Comparison of ENCODE assay signal across 9 mouse cellular contexts in genomic region chr6:52159164-52159761, GRCm38 (mm10). TPM values are rescaled to one million over a fixed set of nuclear protein-coding genes. Genes with fewer than 3 reads are reported as not detected.
DNase-seq lines count a peak whose midpoint lies in the region; ATAC-seq and TF ChIP-seq lines count a peak whose summit lies in the region.
"Had no signal": no experiment of that assay in that cellular context is flagged by ENCODE, and none has a peak within 500 bp of the region (broad histone marks: within the 10 kb centered on the region; RNA-seq: fewer than 3 reads in every experiment).

No protein-coding gene starts in this region.

- no peaks in the 10 kb centered on the region for H3K36me3 ChIP-seq in hindbrain, embryonic 15.5 days
- no peaks in the 10 kb centered on the region for H3K36me3 ChIP-seq in liver, embryonic 16.5 days (ENCODE audit: control insufficient read depth, insufficient read depth)

- peak overlapping the region; percentile 67 for H3K9ac ChIP-seq in hindbrain, embryonic 15.5 days
- no peak overlapping the region for H3K9ac ChIP-seq in liver, embryonic 16.5 days (ENCODE audit: low read depth, low read length)

- peak overlapping the region; percentile 89 for H3K27ac ChIP-seq in hindbrain, embryonic 15.5 days (replicated peaks)
- 0 out of 2 replicates have a peak overlapping the region, but pooled peaks have one; percentile 17 for H3K27ac ChIP-seq in liver, embryonic 16.5 days (ENCODE audit: low read length)
- H3K27ac ChIP-seq in layer of hippocampus, adult 2 months = no peak overlapping the region

- peak; percentile 41 to 51 for DNase-seq in adrenal gland, adult 18-20 months (ENCODE audit: low spot score in 2 of 2)
- no peak for DNase-seq in adrenal gland, adult 8-10 months
- peak; percentile 69 for DNase-seq in adrenal gland, postnatal 14 days
- DNase-seq in yolk sac, embryonic 10.5 days (ENCODE audit: low spot score) = peak; percentile 56
- no peak for DNase-seq in layer of hippocampus, adult 2 months (ENCODE audit: low spot score in 2 of 2)
- no peak for DNase-seq in thymus, postnatal 36 days

- H3K27me3 ChIP-seq in hindbrain, embryonic 15.5 days = peaks cover 37% of the 10 kb centered on the region
- peaks cover 93% of the 10 kb centered on the region for H3K27me3 ChIP-seq in liver, embryonic 16.5 days (ENCODE audit: control insufficient read depth, insufficient read depth, low read depth, low read length)

- peak; percentile 5 for ATAC-seq in hindbrain, embryonic 15.5 days (ENCODE audit: low FRiP score, low read depth)
- ATAC-seq in liver, embryonic 16.5 days (ENCODE audit: low read depth) = no peak

- peaks cover 31% of the 10 kb centered on the region for H3K4me1 ChIP-seq in hindbrain, embryonic 15.5 days (replicated peaks)
- no peaks in the 10 kb centered on the region for H3K4me1 ChIP-seq in liver, embryonic 16.5 days (ENCODE audit: control insufficient read depth, low read depth, low read length)

- H3K4me2 ChIP-seq in hindbrain, embryonic 15.5 days = peak overlapping the region; percentile 97
- H3K4me2 ChIP-seq in liver, embryonic 16.5 days (ENCODE audit: low read depth, low read length) = peak overlapping the region; percentile 72

- peak overlapping the region; percentile 87 for H3K4me3 ChIP-seq in hindbrain, embryonic 15.5 days
- peak overlapping the region; percentile 60 for H3K4me3 ChIP-seq in liver, embryonic 16.5 days (ENCODE audit: low read depth, low read length)
- no peak overlapping the region for H3K4me3 ChIP-seq in layer of hippocampus, adult 2 months

- TF ChIP-seq CTCF in layer of hippocampus, adult 2 months (conservative IDR thresholded peaks at IDR 0.05) = no peak

- WGBS in hindbrain, embryonic 15.5 days = 1% methylated on average over 12 of the region's 12 CpGs
- 19% methylated on average over 12 of the region's 12 CpGs for WGBS in liver, embryonic 16.5 days (ENCODE audit: insufficient replicate concordance)

- no peaks in the 10 kb centered on the region for H3K9me3 ChIP-seq in hindbrain, embryonic 15.5 days
- no peaks in the 10 kb centered on the region for H3K9me3 ChIP-seq in liver, embryonic 16.5 days (replicated peaks; ENCODE audit: control insufficient read depth, low read length)

RNA-seq across cellular contexts. Expression of gene Hoxa1, which starts 1.1 kb away (rescaled TPM):
- under 1 TPM; 0.29 to 0.43 TPM for total RNA-seq in adrenal gland, adult 18-20 months (2021)
- 1 to 10 TPM in 1 of 4 experiments, under 1 TPM in 3; 0.23 to 1.1 (median 0.83) TPM for total RNA-seq in adrenal gland, adult 8-10 months (2022)
- total RNA-seq in adrenal gland, postnatal 14 days (2021) = 0.64 and 1.1 TPM in 2 replicates
- 1.3 and 1.8 TPM in 2 replicates for polyA plus RNA-seq in hindbrain, embryonic 15.5 days (2015; fragmentation: Nextera tagmentation; extraction: Ambion mirVana)
- polyA plus RNA-seq in liver, embryonic 16.5 days (2015; fragmentation: Nextera tagmentation; extraction: Ambion mirVana) = 0.20 TPM in 2 replicates
- total RNA-seq in layer of hippocampus, adult 2 months (2021) = not detected
- total RNA-seq: hematopoietic stem cell, adult 5-6 weeks had no signal

RNA-seq across cellular contexts. Expression of gene Hoxa2, which starts 5.4 kb away (rescaled TPM):
- 1 to 10 TPM in 1 of 2 experiments, under 1 TPM in 1; 0.96 to 1.3 TPM for total RNA-seq in adrenal gland, adult 18-20 months (2021)
- total RNA-seq in adrenal gland, adult 8-10 months (2022) = 1 to 10 TPM in 3 of 4 experiments, under 1 TPM in 1; 0.80 to 3.4 (median 2.6) TPM
- total RNA-seq in adrenal gland, postnatal 14 days (2021) = 3.3 and 3.8 TPM in 2 replicates
- 22.4 and 26.8 TPM in 2 replicates for polyA plus RNA-seq in hindbrain, embryonic 15.5 days (2015; fragmentation: Nextera tagmentation; extraction: Ambion mirVana)
- 0.22 and 0.44 TPM in 2 replicates for polyA plus RNA-seq in liver, embryonic 16.5 days (2015; fragmentation: Nextera tagmentation; extraction: Ambion mirVana)
- total RNA-seq in layer of hippocampus, adult 2 months (2021) = not detected

RNA-seq across cellular contexts. Expression of gene 5730596B20Rik, which starts 18.0 kb away (rescaled TPM):
- total RNA-seq in adrenal gland, adult 18-20 months (2021) = under 1 TPM; 0.13 to 0.33 TPM
- under 1 TPM; 0.17 to 0.77 (median 0.42) TPM for total RNA-seq in adrenal gland, adult 8-10 months (2022)
- total RNA-seq in adrenal gland, postnatal 14 days (2021) = 0.45 and 0.63 TPM in 2 replicates
- 4.0 and 4.3 TPM in 2 replicates for polyA plus RNA-seq in hindbrain, embryonic 15.5 days (2015; fragmentation: Nextera tagmentation; extraction: Ambion mirVana)
- 0.04 and 0.05 TPM in 2 replicates for polyA plus RNA-seq in liver, embryonic 16.5 days (2015; fragmentation: Nextera tagmentation; extraction: Ambion mirVana)
- total RNA-seq in layer of hippocampus, adult 2 months (2021) = not detected
- total RNA-seq: hematopoietic stem cell, adult 5-6 weeks had no signal

RNA-seq across cellular contexts. Expression of gene Hoxa4, which starts 32.3 kb away (rescaled TPM):
- total RNA-seq in adrenal gland, adult 18-20 months (2021) = 1 to 10 TPM; 1.8 to 3.1 TPM
- 1 to 10 TPM; 1.9 to 3.3 (median 2.7) TPM for total RNA-seq in adrenal gland, adult 8-10 months (2022)
- total RNA-seq in adrenal gland, postnatal 14 days (2021) = 6.4 and 7.3 TPM in 2 replicates
- 10.6 and 12.2 TPM in 2 replicates for polyA plus RNA-seq in hindbrain, embryonic 15.5 days (2015; fragmentation: Nextera tagmentation; extraction: Ambion mirVana)
- polyA plus RNA-seq in liver, embryonic 16.5 days (2015; fragmentation: Nextera tagmentation; extraction: Ambion mirVana) = 0.07 and 0.13 TPM in 2 replicates
- not detected for total RNA-seq in layer of hippocampus, adult 2 months (2021)

RNA-seq across cellular contexts. Expression of gene Hoxa5, which starts 45.1 kb away (rescaled TPM):
- total RNA-seq in adrenal gland, adult 18-20 months (2021) = 10 to 100 TPM; 13.3 to 20.2 TPM
- 10 to 100 TPM; 10.8 to 15.6 (median 13.3) TPM for total RNA-seq in adrenal gland, adult 8-10 months (2022)
- total RNA-seq in adrenal gland, postnatal 14 days (2021) = 25.8 and 26.3 TPM in 2 replicates
- polyA plus RNA-seq in hindbrain, embryonic 15.5 days (2015; fragmentation: Nextera tagmentation; extraction: Ambion mirVana) = 105 and 115 TPM in 2 replicates
- polyA plus RNA-seq in liver, embryonic 16.5 days (2015; fragmentation: Nextera tagmentation; extraction: Ambion mirVana) = 0.26 and 0.68 TPM in 2 replicates
- not detected for total RNA-seq in layer of hippocampus, adult 2 months (2021)

Comparison
In these comparisons a context has a peak if more than half of its experiments do, and no peak if none do; other contexts are left out.
1. DNase-seq: peak in adrenal gland, adult 18-20 months (2 of 2), adrenal gland, postnatal 14 days (single experiment) and yolk sac, embryonic 10.5 days (single experiment); none in adrenal gland, adult 8-10 months (single experiment), layer of hippocampus, adult 2 months (0 of 2) and thymus, postnatal 36 days (0 of 2).